Mouse (Mus musculus) limb, embryonic 10.5 days (tissue): Measurements from ENCODE around the gene Pigs. TPM values are rescaled to one million over a fixed set of nuclear protein-coding genes. Genes with fewer than 3 reads are reported as not detected.

Experiments
- DNase-seq: peaks from one replicate; pipeline ENCODE4 v3.0.0-alpha.2; 2017; ENCODE audit warnings: low spot score
- H3K27ac ChIP-seq: fragments of 300-500 bp; sonication (generic); 2 replicates; pipeline ENCODE4 v1.5.1; 2016; ENCODE audit warnings: mild to moderate bottlenecking
- H3K27me3 ChIP-seq: fragments of 300-500 bp; sonication (generic); 2 replicates; pipeline ENCODE4 v1.6.1; 2016; ENCODE audit warnings: low read depth, mild to moderate bottlenecking; ENCODE audit not compliant: poor library complexity, severe bottlenecking
- H3K36me3 ChIP-seq: fragments of 300-500 bp; sonication (generic); 2 replicates; pipeline ENCODE4 v1.6.1; 2016; ENCODE audit warnings: mild to moderate bottlenecking, moderate library complexity
- H3K4me1 ChIP-seq: fragments of 300-500 bp; sonication (generic); 2 replicates; pipeline ENCODE4 v1.6.1; 2016
- H3K4me3 ChIP-seq: fragments of 300-500 bp; sonication (generic); 2 replicates; pipeline ENCODE4 v1.5.1; 2016; ENCODE audit warnings: mild to moderate bottlenecking, moderate library complexity
- H3K9me3 ChIP-seq: fragments of 300-500 bp; sonication (generic); replicated peaks from 2 replicates; pipeline ENCODE4 v1.6.1; 2016; ENCODE audit warnings: mild to moderate bottlenecking
- WGBS: fragments of 180-500 bp; shearing (Covaris S2); methylation state at CpG from one replicate; pipeline ENCODE4 v1.1.7; 2016; 5-methylcytosine and 5-hydroxymethylcytosine counted together
- polyA plus RNA-seq: library from polyadenylated mRNA; unstranded; fragments of >200 nt; fragmentation: Nextera tagmentation; extraction: Ambion mirVana; gene quantifications from 2 replicates; pipeline ENCODE4 v1.2.1, GENCODE M21; 2016

Gene Pigs
- polyA plus RNA-seq, 1 experiment from 2014 or later: 83.6 TPM

- 87% methylated on average over 3 of the region's 3 CpGs for WGBS
- Histone ChIP-seq H3K27ac (no peak overlapping the region), H3K4me3 (no peak overlapping the region), H3K36me3 (no peaks in the 10 kb centered on the region), H3K9me3 (no peaks in the 10 kb centered on the region), H3K27me3 (0 out of 2 replicates have a peak, but pooled peaks cover 3% of the 10 kb centered on the region), H3K4me1 (peaks cover 26% of the 10 kb centered on the region)
- DNase-seq: no peak
These were observed 52.8 kb downstream of the Pigs start for GRCm38 (mm10) chr11:78380996-78381395.

DNA sequence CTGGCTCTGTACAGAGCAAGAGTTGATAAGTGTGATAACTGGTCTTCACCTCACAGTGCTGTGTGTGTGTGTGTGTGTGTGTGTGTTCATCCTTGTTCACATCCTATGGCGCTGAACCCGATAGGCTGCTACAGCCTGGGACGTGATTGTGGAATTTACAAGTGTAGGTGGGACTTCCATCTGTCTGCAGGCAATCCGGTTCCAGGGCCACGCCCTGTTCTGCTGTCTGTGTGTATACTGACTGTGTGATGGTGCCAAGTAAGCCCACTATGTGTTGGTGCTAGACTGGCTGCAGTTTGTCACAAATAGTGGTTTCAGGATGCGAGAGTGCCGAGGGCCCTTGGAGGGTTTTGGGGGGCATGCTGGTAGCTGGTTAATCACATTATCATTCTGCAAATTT, 54.1 kb downstream of the Pigs start:
- no peak for DNase-seq
- 78% methylated on average over 7 of the region's 7 CpGs for WGBS
- no peak overlapping the region for H3K4me3 ChIP-seq
- H3K27me3 ChIP-seq: 0 out of 2 replicates have a peak, but pooled peaks cover 3% of the 10 kb centered on the region
- H3K27ac ChIP-seq: no peak overlapping the region
- no peaks in the 10 kb centered on the region for H3K9me3 ChIP-seq
- H3K4me1 ChIP-seq: peaks cover 22% of the 10 kb centered on the region
- H3K36me3 ChIP-seq: no peaks in the 10 kb centered on the region

DNA sequence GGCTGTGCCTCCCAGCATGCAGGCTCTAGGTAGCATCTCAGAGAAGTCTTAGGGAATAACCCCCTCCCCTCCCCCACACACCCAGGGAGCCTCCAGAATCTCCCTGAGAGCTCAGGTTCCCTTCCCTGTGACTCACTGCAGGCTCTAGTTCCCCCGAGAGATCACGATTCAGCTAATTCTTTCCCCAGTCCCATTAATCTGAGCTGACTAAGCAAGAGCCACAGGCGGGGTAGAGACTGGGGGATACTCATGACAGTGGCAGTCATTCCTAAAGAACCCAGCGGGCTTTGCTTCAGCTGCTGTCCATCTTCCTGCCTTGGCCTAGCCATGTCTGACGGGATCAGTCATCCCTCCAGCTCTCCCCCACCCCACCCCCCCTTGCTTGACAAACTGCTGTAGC, 54.5 kb downstream of the Pigs start:
- no peak overlapping the region for H3K4me3 ChIP-seq
- DNase-seq: no peak
- peaks cover 18% of the 10 kb centered on the region for H3K4me1 ChIP-seq
- WGBS: 40% methylated on average over 5 of the region's 5 CpGs
- H3K9me3 ChIP-seq: no peaks in the 10 kb centered on the region
- 0 out of 2 replicates have a peak, but pooled peaks cover 3% of the 10 kb centered on the region for H3K27me3 ChIP-seq
- H3K36me3 ChIP-seq: no peaks in the 10 kb centered on the region
- H3K27ac ChIP-seq: no peak overlapping the region

- Histone ChIP-seq H3K27ac (no peak overlapping the region), H3K4me1 (peaks cover 13% of the 10 kb centered on the region), H3K36me3 (no peaks in the 10 kb centered on the region), H3K4me3 (no peak overlapping the region), H3K9me3 (no peaks in the 10 kb centered on the region), H3K27me3 (0 out of 2 replicates have a peak, but pooled peaks cover 3% of the 10 kb centered on the region)
- no peak for DNase-seq
- WGBS: 90% methylated on average over 10 of the region's 10 CpGs
These were observed 57.6 kb downstream of the Pigs start for GRCm38 (mm10) chr11:78385776-78386175.

DNA sequence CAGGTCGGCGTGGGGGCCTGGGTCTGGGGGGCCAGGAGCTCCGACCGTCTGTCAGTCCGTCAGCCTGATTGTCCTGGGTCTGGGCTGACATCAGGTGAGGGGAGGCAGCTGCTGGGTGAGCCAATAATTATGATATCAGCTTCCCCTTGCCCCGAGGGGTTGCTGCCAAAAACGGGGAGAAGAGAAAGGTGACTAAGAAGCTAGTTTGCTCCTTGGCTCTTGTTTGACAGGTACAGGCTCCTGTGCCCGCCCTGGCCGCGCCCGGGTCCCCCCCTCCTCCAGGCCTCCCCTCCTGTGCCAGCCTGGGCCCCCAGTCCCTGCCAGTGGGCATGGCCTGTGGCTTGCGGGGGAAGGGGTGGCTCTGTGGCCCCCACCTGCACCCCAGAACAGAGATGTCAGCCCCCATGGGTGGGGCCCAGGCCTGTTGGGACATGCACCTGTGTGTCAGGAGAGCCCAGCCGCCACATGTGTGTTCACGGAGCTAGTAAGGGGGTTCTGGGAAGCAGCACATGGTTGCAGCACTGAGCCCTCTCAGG, 58.4 kb downstream of the Pigs start, which contains the start of gene Foxn1:
Gene Foxn1 (minus strand): TSS at position 51 of the 536 bp plus-strand sequence.
- 80% methylated on average over 14 of the region's 14 CpGs for WGBS
- Histone ChIP-seq H3K4me3 (no peak within 1 kb of the TSS), H3K27me3 (0 out of 2 replicates have a peak, but pooled peaks cover 3% of the 10 kb centered on the region), H3K4me1 (peaks cover 13% of the 10 kb centered on the region), H3K36me3 (no peaks in the 10 kb centered on the region), H3K9me3 (no peaks in the 10 kb centered on the region), H3K27ac (no peak within 1 kb of the TSS)
- no peak for DNase-seq

Other genes starting within 250 kb of the Pigs start
- 43.4 and 45.4 TPM in 2 replicates for gene Eral1, start 248.0 kb upstream of the Pigs start, polyA plus RNA-seq
- 22.7 and 24.2 TPM in 2 replicates for gene Fam222b, start 233.8 kb upstream of the Pigs start, polyA plus RNA-seq
- gene Traf4, start 162.8 kb upstream of the Pigs start, polyA plus RNA-seq: 178 and 181 TPM in 2 replicates
- gene Nek8, start 151.7 kb upstream of the Pigs start, polyA plus RNA-seq: 17.3 and 19.9 TPM in 2 replicates
- gene Tlcd1, start 151.7 kb upstream of the Pigs start, polyA plus RNA-seq: 10.0 and 13.1 TPM in 2 replicates
- 1,157 and 1,293 TPM in 2 replicates for gene Rpl23a, start 144.8 kb upstream of the Pigs start, polyA plus RNA-seq
- gene Rab34, start 140.0 kb upstream of the Pigs start, polyA plus RNA-seq: 139 and 141 TPM in 2 replicates
- 0.88 and 1.6 TPM in 2 replicates for gene Proca1, start 135.0 kb upstream of the Pigs start, polyA plus RNA-seq
- gene Sdf2, start 82.7 kb upstream of the Pigs start, polyA plus RNA-seq: 40.9 and 43.8 TPM in 2 replicates
- 38.2 and 41.6 TPM in 2 replicates for gene Supt6, start 82.4 kb upstream of the Pigs start, polyA plus RNA-seq
- gene 2610507B11Rik, start 66.7 kb upstream of the Pigs start, polyA plus RNA-seq: 63.6 and 68.9 TPM in 2 replicates
- gene BC030499, start 37.6 kb upstream of the Pigs start, polyA plus RNA-seq: 0.31 TPM in 2 replicates
- 72.8 and 84.8 TPM in 2 replicates for gene Spag5, start 26.9 kb upstream of the Pigs start, polyA plus RNA-seq
- 2.0 and 4.3 TPM in 2 replicates for gene Aldoc, start 5.4 kb upstream of the Pigs start, polyA plus RNA-seq
- gene Unc119, start 15.1 kb downstream of the Pigs start, polyA plus RNA-seq: 77.9 and 83.0 TPM in 2 replicates
- gene Foxn1, start 58.1 kb downstream of the Pigs start, polyA plus RNA-seq: 0.06 TPM in 1 of 2 replicates, not detected in the other
- not detected in 2 replicates for gene Slc13a2, start 93.8 kb downstream of the Pigs start, polyA plus RNA-seq
- 15.0 and 18.1 TPM in 2 replicates for gene Slc46a1, start 137.3 kb downstream of the Pigs start, polyA plus RNA-seq
- 2.3 and 2.5 TPM in 2 replicates for gene Sarm1, start 169.3 kb downstream of the Pigs start, polyA plus RNA-seq
- 0.11 TPM in 1 of 2 replicates, not detected in the other for gene Vtn, start 170.7 kb downstream of the Pigs start, polyA plus RNA-seq
- gene Sebox, start 175.0 kb downstream of the Pigs start, polyA plus RNA-seq: not detected in 2 replicates
- 73.7 and 85.5 TPM in 2 replicates for gene Tmem199, start 183.8 kb downstream of the Pigs start, polyA plus RNA-seq
- 179 TPM in 2 replicates for gene Poldip2, start 183.8 kb downstream of the Pigs start, polyA plus RNA-seq
- 92.4 and 94.1 TPM in 2 replicates for gene Tnfaip1, start 207.9 kb downstream of the Pigs start, polyA plus RNA-seq
- gene Ift20, start 207.9 kb downstream of the Pigs start, polyA plus RNA-seq: 85.7 and 97.9 TPM in 2 replicates
- 87.7 and 104 TPM in 2 replicates for gene Tmem97, start 222.4 kb downstream of the Pigs start, polyA plus RNA-seq